Mouse (Mus musculus): ENCODE measurements around the gene Trir. TPM values are rescaled to one million over a fixed set of nuclear protein-coding genes. Genes with fewer than 3 reads are reported as not detected.
A peak's percentile ranks its signal among the peaks of the same experiment; 100 is the strongest.

Gene Trir
- polyA plus RNA-seq, 1 experiment from 2014 or later, result 93.3 TPM

GRCm38 (mm10) chr8:84984294-84985048 lies 42.2 kb upstream of the Trir start:
- Histone ChIP-seq H3K4me2 (replicated peaks; ENCODE audit: low read depth, low read length) (peak overlapping the region; percentile 100), H3K9me3 (ENCODE audit: low read length) (no peaks in the 10 kb centered on the region), H3K9ac (replicated peaks; ENCODE audit: low read length) (peak overlapping the region; percentile 75; the same call in 1 of the 2 replicates), H3K36me3 (ENCODE audit: insufficient read depth, low read length) (no peaks in the 10 kb centered on the region), H3K27me3 (ENCODE audit: insufficient read depth, low read length) (no peaks in the 10 kb centered on the region), H3K4me3 (ENCODE audit: low read length) (peak overlapping the region; percentile 55; the same call in 1 of the 2 replicates), H3K27ac (ENCODE audit: low read length) (peak overlapping the region; percentile 87), H3K4me1 (ENCODE audit: insufficient read depth, low read length) (peaks cover 67% of the 10 kb centered on the region)
- no peak for ATAC-seq (ENCODE audit: low FRiP score, low TSS enrichment)
- 3% methylated on average over 16 of the region's 16 CpGs for WGBS

- H3K27ac ChIP-seq (ENCODE audit: low read length), result peak overlapping the region; percentile 87
- under 1% methylated on average over 23 of the region's 23 CpGs for WGBS
- ATAC-seq (ENCODE audit: low FRiP score, low TSS enrichment), result no peak
- no peaks in the 10 kb centered on the region for H3K27me3 ChIP-seq (ENCODE audit: insufficient read depth, low read length)
- no peaks in the 10 kb centered on the region for H3K36me3 ChIP-seq (ENCODE audit: insufficient read depth, low read length)
- peak overlapping the region; percentile 75 for H3K9ac ChIP-seq (replicated peaks; ENCODE audit: low read length)
- peaks cover 64% of the 10 kb centered on the region for H3K4me1 ChIP-seq (ENCODE audit: insufficient read depth, low read length)
- H3K4me3 ChIP-seq (ENCODE audit: low read length), result peak overlapping the region; percentile 55
- H3K4me2 ChIP-seq (replicated peaks; ENCODE audit: low read depth, low read length), result peak overlapping the region; percentile 100
- no peaks in the 10 kb centered on the region for H3K9me3 ChIP-seq (ENCODE audit: low read length)
Measured at GRCm38 (mm10) chr8:84985049-84985683, 41.5 kb upstream of the Trir start.

GRCm38 (mm10) chr8:84985684-84986378 lies 40.8 kb upstream of the Trir start:
- WGBS, result under 1% methylated on average over 52 of the region's 53 CpGs
- peak; percentile 22 for ATAC-seq (ENCODE audit: low FRiP score, low TSS enrichment)
- no peaks in the 10 kb centered on the region for H3K9me3 ChIP-seq (ENCODE audit: low read length)
- H3K9ac ChIP-seq (replicated peaks; ENCODE audit: low read length), result peak overlapping the region; percentile 75
- H3K4me2 ChIP-seq (replicated peaks; ENCODE audit: low read depth, low read length), result peak overlapping the region; percentile 100
- H3K4me1 ChIP-seq (ENCODE audit: insufficient read depth, low read length), result peaks cover 58% of the 10 kb centered on the region
- peak overlapping the region; percentile 87 for H3K27ac ChIP-seq (ENCODE audit: low read length)
- no peaks in the 10 kb centered on the region for H3K27me3 ChIP-seq (ENCODE audit: insufficient read depth, low read length)
- peak overlapping the region; percentile 55 for H3K4me3 ChIP-seq (ENCODE audit: low read length)
- no peaks in the 10 kb centered on the region for H3K36me3 ChIP-seq (ENCODE audit: insufficient read depth, low read length)

- Histone ChIP-seq H3K4me1 (ENCODE audit: insufficient read depth, low read length) (peaks cover 57% of the 10 kb centered on the region), H3K9me3 (ENCODE audit: low read length) (no peaks in the 10 kb centered on the region), H3K4me2 (replicated peaks; ENCODE audit: low read depth, low read length) (peak overlapping the region; percentile 100), H3K9ac (replicated peaks; ENCODE audit: low read length) (peak overlapping the region; percentile 75), H3K36me3 (ENCODE audit: insufficient read depth, low read length) (no peaks in the 10 kb centered on the region), H3K27me3 (ENCODE audit: insufficient read depth, low read length) (no peaks in the 10 kb centered on the region), H3K4me3 (ENCODE audit: low read length) (peak overlapping the region; percentile 55), H3K27ac (ENCODE audit: low read length) (peak overlapping the region; percentile 87; the same call in 1 of the 2 replicates)
- no peak for ATAC-seq (ENCODE audit: low FRiP score, low TSS enrichment)
- 41% methylated on average over 8 of the region's 8 CpGs for WGBS
Measured at GRCm38 (mm10) chr8:84986379-84986945, 40.2 kb upstream of the Trir start.

GRCm38 (mm10) chr8:84987388-84987787 lies 39.2 kb upstream of the Trir start:
- WGBS, result 81% methylated on average over 5 of the region's 5 CpGs
- ATAC-seq (ENCODE audit: low FRiP score, low TSS enrichment), result no peak
- no peak overlapping the region for H3K27ac ChIP-seq (ENCODE audit: low read length)
- H3K4me1 ChIP-seq (ENCODE audit: insufficient read depth, low read length), result peaks cover 48% of the 10 kb centered on the region
- no peaks in the 10 kb centered on the region for H3K36me3 ChIP-seq (ENCODE audit: insufficient read depth, low read length)
- H3K4me3 ChIP-seq (ENCODE audit: low read length), result no peak overlapping the region
- no peaks in the 10 kb centered on the region for H3K9me3 ChIP-seq (ENCODE audit: low read length)
- H3K27me3 ChIP-seq (ENCODE audit: insufficient read depth, low read length), result no peaks in the 10 kb centered on the region
- H3K4me2 ChIP-seq (replicated peaks; ENCODE audit: low read depth, low read length), result no peak overlapping the region
- no peak overlapping the region for H3K9ac ChIP-seq (replicated peaks; ENCODE audit: low read length)

- Histone ChIP-seq H3K4me2 (replicated peaks; ENCODE audit: low read depth, low read length) (no peak overlapping the region), H3K9me3 (ENCODE audit: low read length) (no peaks in the 10 kb centered on the region), H3K9ac (replicated peaks; ENCODE audit: low read length) (no peak overlapping the region), H3K36me3 (ENCODE audit: insufficient read depth, low read length) (no peaks in the 10 kb centered on the region), H3K27me3 (ENCODE audit: insufficient read depth, low read length) (no peaks in the 10 kb centered on the region), H3K27ac (ENCODE audit: low read length) (no peak overlapping the region), H3K4me3 (ENCODE audit: low read length) (no peak overlapping the region), H3K4me1 (ENCODE audit: insufficient read depth, low read length) (peaks cover 43% of the 10 kb centered on the region)
- WGBS, result 63% methylated on average over 2 of the region's 2 CpGs
- ATAC-seq (ENCODE audit: low FRiP score, low TSS enrichment), result no peak
Measured at GRCm38 (mm10) chr8:84987903-84988302, 38.7 kb upstream of the Trir start.

GRCm38 (mm10) chr8:84989311-84989731 lies 37.3 kb upstream of the Trir start:
- H3K27ac ChIP-seq (ENCODE audit: low read length), result peak overlapping the region; percentile 78
- no peaks in the 10 kb centered on the region for H3K36me3 ChIP-seq (ENCODE audit: insufficient read depth, low read length)
- peaks cover 36% of the 10 kb centered on the region for H3K4me1 ChIP-seq (ENCODE audit: insufficient read depth, low read length)
- peak overlapping the region; percentile 50 for H3K9ac ChIP-seq (replicated peaks; ENCODE audit: low read length)
- ATAC-seq (ENCODE audit: low FRiP score, low TSS enrichment), result peak; percentile 9
- 5% methylated on average over 15 of the region's 15 CpGs for WGBS
- H3K9me3 ChIP-seq (ENCODE audit: low read length), result no peaks in the 10 kb centered on the region
- H3K27me3 ChIP-seq (ENCODE audit: insufficient read depth, low read length), result no peaks in the 10 kb centered on the region
- peak overlapping the region; percentile 96 for H3K4me2 ChIP-seq (replicated peaks; ENCODE audit: low read depth, low read length)
- peak overlapping the region; percentile 65 for H3K4me3 ChIP-seq (ENCODE audit: low read length)

GRCm38 (mm10) chr8:84989810-84990209 lies 36.8 kb upstream of the Trir start:
- H3K9me3 ChIP-seq (ENCODE audit: low read length), result no peaks in the 10 kb centered on the region
- ATAC-seq (ENCODE audit: low FRiP score, low TSS enrichment), result peak; percentile 64
- peak overlapping the region; percentile 65 for H3K4me3 ChIP-seq (ENCODE audit: low read length)
- no peaks in the 10 kb centered on the region for H3K27me3 ChIP-seq (ENCODE audit: insufficient read depth, low read length)
- peak overlapping the region; percentile 87 for H3K9ac ChIP-seq (replicated peaks; ENCODE audit: low read length)
- peak overlapping the region; percentile 96 for H3K4me2 ChIP-seq (replicated peaks; ENCODE audit: low read depth, low read length)
- no peaks in the 10 kb centered on the region for H3K36me3 ChIP-seq (ENCODE audit: insufficient read depth, low read length)
- peaks cover 31% of the 10 kb centered on the region for H3K4me1 ChIP-seq (ENCODE audit: insufficient read depth, low read length)
- H3K27ac ChIP-seq (ENCODE audit: low read length), result peak overlapping the region; percentile 93
- WGBS, result 0% methylated on average over 15 of the region's 15 CpGs

GRCm38 (mm10) chr8:84990349-84990748 lies 36.3 kb upstream of the Trir start, which contains the start of gene Hook2:
Gene Hook2 (plus strand): TSS chr8:84990603.
- Histone ChIP-seq H3K4me2 (replicated peaks; ENCODE audit: low read depth, low read length) (peak within 1 kb of the TSS; percentile 96), H3K9ac (replicated peaks; ENCODE audit: low read length) (peak within 1 kb of the TSS; percentile 87), H3K27ac (ENCODE audit: low read length) (peak within 1 kb of the TSS; percentile 93), H3K4me1 (ENCODE audit: insufficient read depth, low read length) (peaks cover 26% of the 10 kb centered on the region), H3K4me3 (ENCODE audit: low read length) (peak within 1 kb of the TSS; percentile 65), H3K36me3 (ENCODE audit: insufficient read depth, low read length) (no peaks in the 10 kb centered on the region), H3K9me3 (ENCODE audit: low read length) (no peaks in the 10 kb centered on the region), H3K27me3 (ENCODE audit: insufficient read depth, low read length) (no peaks in the 10 kb centered on the region)
- peak; percentile 92 for ATAC-seq (ENCODE audit: low FRiP score, low TSS enrichment)
- WGBS, result 0% methylated on average over 28 of the region's 28 CpGs

Measured in kidney, embryonic 16.5 days (tissue).